Mouse (Mus musculus) retina, adult 2 months (tissue): Measurements from ENCODE around the gene Pbx2.
"Not testable (repeated sequence)": the region's sequence is repeated elsewhere in the genome, so short reads cannot be mapped to it uniquely, and the experiment has no call there.

Experiments used
- DNase-seq: peaks from one replicate; pipeline ENCODE4 v3.0.0-alpha.2; 2012; ENCODE audit warnings: low read depth, low spot score

Pbx2 gene

GRCm38 (mm10) chr17:34591029-34591993 is at the start of gene Pbx2:
Gene Pbx2, plus strand, starts transcription at chr17:34591266.
- no peak for DNase-seq

- not testable (repeated sequence) for DNase-seq
Observed at GRCm38 (mm10) chr17:34543567-34543966, 47.5 kb upstream of the Pbx2 start.

- DNase-seq = no peak
Observed at GRCm38 (mm10) chr17:34546797-34547196, 44.3 kb upstream of the Pbx2 start.

- DNase-seq = no peak
Observed at GRCm38 (mm10) chr17:34547601-34548000, 43.5 kb upstream of the Pbx2 start.

GRCm38 (mm10) chr17:34549156-34549555 is 41.9 kb upstream of the Pbx2 start:
- DNase-seq = no peak

- no peak for DNase-seq
Observed at GRCm38 (mm10) chr17:34549843-34550242, 41.2 kb upstream of the Pbx2 start.

- DNase-seq = peak; percentile 57
Observed at GRCm38 (mm10) chr17:34555483-34555882, 35.6 kb upstream of the Pbx2 start.

GRCm38 (mm10) chr17:34556406-34556805 is 34.7 kb upstream of the Pbx2 start:
- DNase-seq = no peak

GRCm38 (mm10) chr17:34557411-34557810 is 33.7 kb upstream of the Pbx2 start:
- DNase-seq = no peak

- DNase-seq = no peak
Observed at GRCm38 (mm10) chr17:34559116-34559515, 31.9 kb upstream of the Pbx2 start.

- no peak for DNase-seq
Observed at GRCm38 (mm10) chr17:34559895-34560294, 31.2 kb upstream of the Pbx2 start.

- DNase-seq = no peak
Observed at GRCm38 (mm10) chr17:34560438-34560837, 30.6 kb upstream of the Pbx2 start.

- no peak for DNase-seq
Observed at GRCm38 (mm10) chr17:34561200-34561599, 29.9 kb upstream of the Pbx2 start.

- no peak for DNase-seq
Observed at GRCm38 (mm10) chr17:34562595-34562994, 28.5 kb upstream of the Pbx2 start.

GRCm38 (mm10) chr17:34563354-34563753 is 27.7 kb upstream of the Pbx2 start:
- DNase-seq = no peak

GRCm38 (mm10) chr17:34564003-34564421 is 27.1 kb upstream of the Pbx2 start, which contains the start of gene Notch4:
Gene Notch4, plus strand, starts transcription at chr17:34564268.
- no peak for DNase-seq

GRCm38 (mm10) chr17:34564796-34565195 is 26.3 kb upstream of the Pbx2 start:
- DNase-seq = no peak

GRCm38 (mm10) chr17:34567311-34567710 is 23.8 kb upstream of the Pbx2 start:
- no peak for DNase-seq

- no peak for DNase-seq
Observed at GRCm38 (mm10) chr17:34568421-34568820, 22.6 kb upstream of the Pbx2 start.

GRCm38 (mm10) chr17:34569919-34570318 is 21.1 kb upstream of the Pbx2 start:
- no peak for DNase-seq

GRCm38 (mm10) chr17:34571875-34572274 is 19.2 kb upstream of the Pbx2 start:
- no peak for DNase-seq

- DNase-seq = no peak
Observed at GRCm38 (mm10) chr17:34572361-34572760, 18.7 kb upstream of the Pbx2 start.

GRCm38 (mm10) chr17:34576577-34576976 is 14.5 kb upstream of the Pbx2 start:
- DNase-seq = no peak
